Mouse (Mus musculus) left cerebral cortex, adult 18-20 months (tissue): ENCODE measurements around the gene Topbp1. TPM values are rescaled to one million over a fixed set of nuclear protein-coding genes. Genes with fewer than 3 reads are reported as not detected.
"Not testable (repeated sequence)": the region's sequence is repeated elsewhere in the genome, so short reads cannot be mapped to it uniquely, and the experiment has no call there.

Experiments
- DNase-seq, 2 experiments: peaks; one replicate each; pipeline ENCODE4 v3.0.0; 2021 to 2022; ENCODE audit warnings: low spot score in 2 of 2, mixed read lengths in 1 of 2
- total RNA-seq, 2 experiments: library from RNA; stranded (reverse); gene quantifications; 2 replicates each; pipeline ENCODE4 v1.2.3; 2021

The Topbp1 gene
- total RNA-seq, 2 experiments from 2014 or later = 17.0 to 20.7 TPM

DNA sequence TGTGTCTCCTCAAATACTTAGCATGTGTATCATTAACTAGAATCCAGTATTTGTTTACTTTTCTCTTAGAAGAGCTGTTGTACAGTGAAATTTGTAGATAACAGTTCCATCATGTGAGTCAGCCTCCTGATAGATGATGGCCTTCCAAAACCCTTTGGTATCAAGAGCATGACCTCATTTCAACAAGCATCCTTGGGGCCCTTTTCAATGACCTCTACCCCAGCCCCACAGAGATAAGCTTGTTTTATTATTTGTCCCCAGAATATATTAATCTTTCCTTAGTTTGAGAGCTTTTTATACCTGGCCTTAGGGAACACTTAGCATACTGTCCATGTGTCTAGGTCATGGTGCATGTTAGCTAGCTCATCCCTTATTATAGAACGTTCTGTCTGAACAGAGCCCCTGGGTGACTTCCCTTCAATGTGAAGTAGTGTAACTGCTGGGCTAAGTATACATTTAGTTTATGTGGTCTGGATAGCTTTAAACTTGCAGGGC is 43.0 kb downstream of the Topbp1 start:
- DNase-seq = no peak

DNA sequence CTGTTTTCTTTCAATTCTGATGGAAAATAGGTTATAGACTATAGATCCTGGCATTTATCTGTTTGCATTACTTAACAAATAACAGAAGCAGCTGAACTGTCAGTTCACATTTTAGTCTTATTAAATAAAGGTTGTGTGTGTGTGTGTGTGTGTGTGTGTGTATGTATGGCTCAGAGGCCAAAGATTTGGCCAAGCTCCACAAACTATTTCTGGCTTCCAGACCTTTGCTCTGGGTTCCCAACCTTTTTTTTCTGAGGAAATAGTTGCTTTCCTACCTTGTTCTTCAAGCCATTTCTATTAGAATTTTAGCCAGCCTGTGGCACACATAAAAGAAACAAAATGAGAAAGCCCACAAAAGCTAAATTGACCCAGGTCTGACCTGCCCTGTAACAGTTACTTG is 43.8 kb downstream of the Topbp1 start:
- DNase-seq = no peak

DNA sequence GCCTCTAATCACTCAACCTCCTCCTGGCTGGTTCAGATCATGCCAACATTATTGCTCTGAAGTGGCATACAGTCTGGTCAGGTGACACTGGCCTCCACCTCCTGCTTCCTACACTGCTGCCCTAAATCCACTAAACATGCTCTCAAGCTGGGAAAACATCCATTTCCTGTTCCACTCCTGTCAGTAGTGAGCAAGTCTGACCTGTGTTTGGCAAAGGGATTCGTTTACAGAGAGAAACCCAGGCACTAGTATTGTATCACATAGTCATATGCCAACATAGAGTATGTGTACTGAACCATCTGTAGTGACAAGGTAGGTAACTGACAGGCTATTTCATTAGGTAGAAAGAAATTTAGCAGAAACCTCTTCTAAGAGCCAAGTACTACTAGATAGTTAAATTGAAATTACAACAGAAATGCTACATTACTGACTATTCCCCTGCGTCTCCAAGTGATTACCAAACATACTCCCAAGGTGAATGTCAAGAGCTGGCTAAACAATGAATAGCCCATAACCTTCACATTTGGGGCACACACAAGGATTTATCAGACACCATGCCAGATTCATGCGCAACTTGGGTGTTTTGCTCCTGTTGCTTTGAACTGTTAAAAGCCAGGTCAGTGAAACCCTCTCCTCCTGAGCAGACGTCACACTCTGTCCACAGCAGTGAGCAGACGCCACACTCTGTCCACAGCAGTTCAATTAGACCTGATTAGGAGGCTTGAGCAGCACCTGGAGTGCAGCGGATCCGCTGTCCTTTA is 48.7 kb downstream of the Topbp1 start:
- not testable (repeated sequence) for DNase-seq

DNA sequence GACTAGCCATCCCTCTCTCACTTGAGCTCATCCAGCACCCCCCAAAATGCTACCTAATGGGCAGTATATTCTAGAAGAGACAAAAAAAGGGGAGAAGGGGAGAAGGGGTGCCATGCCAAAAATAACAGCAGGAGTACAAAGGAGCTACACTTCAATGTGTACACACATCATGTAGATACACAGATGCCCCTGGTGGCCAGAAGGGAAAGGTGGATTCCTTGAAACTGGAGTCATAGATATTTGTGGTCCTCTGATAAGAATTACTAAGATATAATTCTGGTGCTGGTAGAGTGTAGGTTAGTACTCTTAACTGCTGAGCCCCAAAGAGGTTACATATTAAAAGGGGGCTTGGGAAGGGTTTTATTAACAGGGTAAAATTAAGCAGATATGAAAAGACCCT is 52.9 kb downstream of the Topbp1 start:
- no peak for DNase-seq

DNA sequence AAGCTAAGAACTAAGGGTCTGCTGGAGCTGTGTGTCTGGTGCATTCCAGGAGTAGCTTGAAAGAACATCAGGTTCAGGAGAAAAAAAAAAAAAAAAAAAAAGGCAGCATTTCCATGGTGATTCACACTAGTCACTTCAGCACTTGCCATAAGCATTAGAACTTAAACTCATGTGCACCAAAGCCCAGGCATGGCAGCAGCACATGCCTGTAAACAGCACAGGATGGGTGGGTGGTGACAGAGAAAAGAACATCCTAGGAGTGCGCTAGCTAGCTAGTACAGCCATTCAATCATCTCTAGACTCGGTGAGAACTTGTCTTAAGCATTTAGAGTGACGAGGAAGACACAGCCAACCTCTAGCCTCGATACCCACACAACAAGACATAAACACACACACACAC is 53.5 kb downstream of the Topbp1 start:
- no peak for DNase-seq

DNA sequence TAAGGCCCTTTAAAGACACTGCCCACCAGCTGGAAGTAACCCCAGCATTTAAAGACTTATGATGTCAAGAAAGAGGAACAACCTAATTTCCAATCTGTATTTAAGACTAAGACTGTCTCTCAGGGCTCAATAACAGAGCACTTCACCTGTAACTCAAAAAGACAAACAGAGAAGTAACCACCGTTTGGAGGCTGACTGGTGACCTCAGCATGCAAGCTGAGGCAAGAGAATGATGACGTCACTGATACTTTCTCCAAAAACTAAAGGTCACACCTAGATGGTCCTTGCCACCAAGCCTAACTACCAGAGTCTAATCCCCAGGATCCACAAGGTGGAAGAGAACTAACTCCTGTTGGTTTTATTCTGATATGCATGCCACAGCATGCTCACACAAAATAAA is 55.6 kb downstream of the Topbp1 start:
- DNase-seq = no peak

DNA sequence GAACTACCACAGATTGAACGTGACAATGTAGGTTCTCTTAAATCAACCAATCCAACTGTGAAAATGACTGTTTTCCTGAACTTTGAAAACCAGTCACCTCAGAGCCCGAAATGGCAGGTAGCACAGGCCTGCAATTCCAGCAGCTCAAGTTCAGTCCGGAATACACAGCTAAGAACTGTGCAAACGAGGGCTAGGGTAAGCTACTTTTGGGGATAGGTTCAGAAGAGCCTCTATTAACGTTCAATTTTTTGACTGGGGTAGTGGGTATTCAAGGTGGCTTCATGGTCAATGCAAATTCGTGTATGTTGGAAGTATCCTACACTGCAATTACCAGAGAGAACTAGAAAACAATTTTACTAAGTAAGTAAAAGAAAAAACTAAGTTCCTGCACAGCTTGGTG is 58.1 kb downstream of the Topbp1 start:
- no peak for DNase-seq

DNA sequence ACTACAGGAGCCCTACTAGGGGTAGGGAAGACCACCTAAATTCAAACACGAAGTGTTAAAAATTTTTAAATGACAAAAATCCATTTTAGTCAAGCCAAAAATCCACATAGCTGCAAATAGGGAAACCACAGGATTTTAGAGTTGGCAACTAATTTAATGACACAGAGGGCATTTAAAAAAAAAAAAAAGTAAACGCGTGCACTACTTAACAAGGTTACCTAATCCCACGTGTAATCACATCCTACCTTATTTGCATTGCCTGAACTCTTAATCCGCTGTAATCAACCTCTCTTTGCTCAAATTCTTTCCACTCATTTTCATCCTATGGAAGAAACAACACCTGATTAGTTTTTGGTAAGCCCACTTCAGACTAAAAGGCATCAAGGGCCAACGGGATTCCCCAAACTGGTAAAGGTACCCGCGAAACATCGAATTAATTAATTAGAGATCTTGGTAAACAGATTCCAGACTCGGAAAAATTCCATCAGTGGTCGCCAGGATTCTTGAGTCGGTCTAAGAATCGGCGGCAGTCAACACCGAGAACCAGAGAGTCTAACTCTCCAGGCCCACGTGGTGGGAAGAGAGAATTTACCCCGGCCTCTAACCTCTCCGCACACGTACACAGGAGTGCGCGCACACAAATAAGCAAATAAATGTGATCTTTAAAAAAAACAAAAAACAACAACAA is 58.9 kb downstream of the Topbp1 start:
- DNase-seq = no peak

DNA sequence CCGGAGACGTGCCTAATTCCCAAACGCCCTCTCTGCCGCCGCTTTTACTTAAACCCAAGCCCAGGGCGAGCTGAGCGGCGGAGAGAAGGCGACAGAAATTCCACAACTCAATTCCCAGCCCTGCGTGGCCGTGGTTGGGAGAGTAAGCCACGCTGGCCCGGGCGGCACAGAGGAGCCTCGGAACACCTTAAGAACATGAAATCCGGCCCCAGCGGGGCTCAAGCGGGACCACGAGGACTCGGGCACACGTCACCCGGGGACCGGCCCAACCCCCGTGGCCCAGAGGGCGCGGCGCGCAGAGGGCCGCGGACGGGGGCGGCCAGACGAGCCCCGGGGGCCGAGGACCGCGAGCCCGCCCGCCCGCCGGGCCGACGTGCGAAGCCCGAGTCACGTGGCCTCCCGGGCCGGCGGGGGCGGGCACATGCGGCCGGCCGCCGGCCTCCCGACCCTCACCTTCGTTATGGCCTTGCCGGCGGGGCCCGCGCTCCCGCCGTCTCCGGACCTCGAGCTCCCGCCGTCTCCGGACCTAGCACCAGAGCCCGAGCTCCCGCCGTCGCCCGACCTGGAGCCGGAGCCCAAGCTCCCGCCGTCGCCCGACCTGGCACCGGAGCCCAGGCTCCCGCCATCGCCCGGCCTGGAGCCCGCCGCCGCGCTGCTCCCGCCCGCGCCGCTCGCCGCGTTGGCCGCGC is 59.7 kb downstream of the Topbp1 start:
- peak; percentile 39 to 51 for DNase-seq

DNA sequence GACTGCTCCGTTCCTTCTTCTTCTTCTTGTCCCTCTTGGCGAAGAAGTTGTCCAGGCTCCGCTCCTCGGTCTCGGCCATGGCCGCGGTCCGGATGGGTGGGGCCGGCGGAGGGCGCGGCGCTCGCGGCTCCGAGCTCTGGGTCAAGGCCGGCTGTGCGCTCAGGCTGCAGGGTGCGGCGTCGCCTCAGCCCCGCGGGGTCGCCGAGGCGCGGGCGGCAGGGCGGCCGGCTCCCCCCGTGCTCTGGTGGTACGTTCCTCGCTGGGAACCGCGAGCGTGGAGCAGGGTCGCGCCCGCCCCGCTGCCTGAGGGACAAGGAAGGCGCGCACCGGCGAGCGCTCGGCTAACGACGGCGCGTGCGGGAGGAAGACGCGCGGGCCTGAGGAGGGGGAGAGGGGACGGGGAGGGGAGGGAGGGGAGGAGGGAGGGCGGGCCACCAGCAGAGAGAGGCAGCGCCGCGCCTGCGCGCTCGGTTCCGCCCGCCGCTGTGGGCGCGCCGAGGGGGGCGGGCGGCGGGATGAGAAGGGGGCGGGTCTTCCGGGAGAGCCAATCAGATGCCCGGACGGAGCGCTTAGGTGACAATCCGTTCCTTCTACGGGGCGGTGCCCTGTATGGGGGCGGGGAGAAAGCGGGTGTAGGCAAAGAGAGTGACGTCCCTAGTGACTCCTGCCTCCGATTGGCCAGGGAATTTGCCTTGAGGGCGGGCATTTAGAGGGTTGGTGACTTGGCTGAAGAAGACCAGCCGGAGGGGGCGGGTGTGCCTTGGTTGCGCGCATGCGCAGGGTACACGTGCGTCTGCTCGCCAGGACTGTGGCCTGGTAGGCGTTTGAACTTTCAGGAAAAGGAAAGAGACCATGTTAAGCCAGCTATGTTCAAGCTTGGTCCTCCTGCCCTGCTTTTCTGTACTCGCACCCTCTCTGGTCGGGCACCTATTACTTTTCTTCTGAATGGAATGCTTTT is 60.6 kb downstream of the Topbp1 start, which contains the start of gene Cdv3:
TSS of gene Cdv3 (minus strand) at position 551 of the 958 bp plus-strand sequence.
- peak; percentile 98 to 99 for DNase-seq

DNA sequence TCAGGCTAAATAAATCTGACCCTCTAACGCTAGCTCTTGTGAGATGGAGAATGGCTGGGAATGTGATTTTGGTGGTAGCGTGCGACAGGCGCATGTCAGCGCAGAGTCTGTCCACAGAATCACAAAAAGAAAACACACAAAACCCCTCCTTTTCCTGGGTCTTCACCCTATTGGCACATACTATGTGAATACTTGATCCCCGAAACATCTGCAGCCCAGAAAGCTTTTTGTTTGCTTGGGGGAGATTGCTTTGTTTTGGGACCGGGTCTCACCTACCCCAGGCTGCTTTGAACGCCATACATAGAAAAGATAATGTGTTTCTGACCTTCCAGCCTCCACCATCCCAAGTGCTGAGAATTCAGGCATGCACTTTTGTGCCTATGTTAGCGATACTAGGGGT is 61.3 kb downstream of the Topbp1 start:
- no peak for DNase-seq

DNA sequence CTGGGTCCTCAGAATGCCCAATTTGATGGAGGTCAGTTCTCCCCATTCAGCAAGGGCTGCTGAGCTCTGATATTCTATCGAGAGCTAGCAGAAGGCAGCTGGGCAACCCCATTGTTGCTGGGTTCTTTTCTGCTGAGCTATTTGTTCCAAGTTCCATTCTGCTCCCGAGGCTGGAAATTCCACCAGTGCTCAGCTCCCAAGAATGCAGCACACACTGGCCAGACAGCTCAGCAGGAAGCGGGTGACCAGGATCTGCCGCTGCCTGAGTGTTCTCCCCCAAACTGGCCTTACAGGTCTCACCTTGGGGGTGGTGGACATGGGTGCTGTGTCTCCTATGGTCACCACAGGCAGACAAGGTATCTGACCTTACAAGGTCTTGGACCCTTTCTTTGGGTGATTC is 64.9 kb downstream of the Topbp1 start:
- no peak for DNase-seq

DNA sequence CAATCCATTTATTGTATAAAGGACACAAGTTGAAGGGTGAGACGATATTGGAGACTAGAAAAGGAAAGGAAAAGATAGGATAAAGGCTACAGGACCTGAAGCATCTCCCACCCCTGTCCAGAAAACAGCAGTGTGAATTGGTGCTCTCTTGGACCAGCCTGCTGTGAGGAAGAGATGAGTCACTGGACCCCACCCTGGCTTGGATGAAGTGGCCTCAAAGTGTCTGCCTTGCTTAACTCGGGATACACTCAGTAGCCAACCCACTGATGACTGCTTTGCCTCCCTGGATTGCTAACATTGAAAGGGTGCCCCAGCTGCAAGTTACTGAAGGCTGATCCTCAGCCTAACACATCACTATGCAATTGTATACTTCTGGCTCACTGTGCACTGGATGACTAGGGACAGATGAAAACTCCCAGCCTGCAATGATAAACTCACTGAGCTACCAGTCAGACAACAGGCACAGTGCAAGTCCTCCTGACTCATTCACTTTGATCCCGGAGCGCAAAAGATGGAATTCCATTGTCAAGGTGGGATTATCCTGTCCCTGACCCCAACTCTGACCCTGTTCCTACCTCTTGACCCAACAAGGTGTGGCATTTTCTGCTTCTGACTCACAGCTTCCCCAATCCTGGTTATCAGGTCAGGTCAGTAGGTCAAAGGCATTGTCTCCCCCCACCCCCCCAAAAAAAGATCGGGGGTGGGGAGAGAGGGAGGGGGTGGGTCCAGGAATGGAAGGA is 67.4 kb downstream of the Topbp1 start:
- DNase-seq = no peak

DNA sequence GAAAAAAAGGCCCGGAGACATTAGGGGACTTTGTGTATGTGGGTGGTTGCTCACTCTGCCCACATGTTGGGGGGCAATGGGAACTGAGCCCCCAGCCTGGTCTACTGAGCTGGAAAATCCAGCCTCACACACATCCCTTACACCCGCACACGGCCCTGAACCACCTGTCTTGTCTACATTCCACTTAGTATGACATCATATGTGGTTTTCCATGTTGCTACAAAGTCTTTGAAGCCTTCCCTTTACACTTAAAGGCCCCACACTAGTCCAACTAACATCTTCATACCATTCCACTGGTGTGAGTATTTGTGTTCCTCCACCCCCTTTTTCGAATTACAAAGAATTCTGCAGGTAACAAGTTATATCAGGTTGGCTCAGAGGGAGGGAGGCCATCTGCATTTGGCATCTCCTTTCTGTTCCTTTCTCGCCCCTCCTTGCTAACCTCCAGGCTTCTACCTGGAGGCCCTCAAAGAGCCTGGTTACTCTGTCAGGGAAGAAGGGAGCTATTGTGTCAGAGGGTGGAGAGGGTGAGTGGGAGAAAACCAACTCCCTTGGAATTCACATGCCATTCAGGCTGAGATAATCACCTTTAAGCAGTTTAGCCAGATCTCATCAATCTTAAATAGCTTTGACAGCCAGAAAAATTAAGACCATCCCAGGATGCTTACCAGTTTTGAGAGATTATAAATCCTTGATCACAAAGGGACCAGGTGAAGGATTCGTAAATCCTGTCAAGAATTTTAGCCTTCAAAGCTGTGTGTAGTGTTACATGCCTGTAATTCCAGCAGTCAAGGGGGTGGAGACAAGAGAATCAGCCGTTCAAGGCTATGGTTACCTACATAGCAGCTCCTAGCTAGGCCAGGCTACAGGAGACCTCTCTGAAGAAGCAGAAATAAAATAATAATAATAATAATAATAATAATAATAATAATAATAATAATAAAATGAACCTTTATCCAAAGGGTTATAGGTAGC is 71.6 kb downstream of the Topbp1 start:
- DNase-seq = no peak

DNA sequence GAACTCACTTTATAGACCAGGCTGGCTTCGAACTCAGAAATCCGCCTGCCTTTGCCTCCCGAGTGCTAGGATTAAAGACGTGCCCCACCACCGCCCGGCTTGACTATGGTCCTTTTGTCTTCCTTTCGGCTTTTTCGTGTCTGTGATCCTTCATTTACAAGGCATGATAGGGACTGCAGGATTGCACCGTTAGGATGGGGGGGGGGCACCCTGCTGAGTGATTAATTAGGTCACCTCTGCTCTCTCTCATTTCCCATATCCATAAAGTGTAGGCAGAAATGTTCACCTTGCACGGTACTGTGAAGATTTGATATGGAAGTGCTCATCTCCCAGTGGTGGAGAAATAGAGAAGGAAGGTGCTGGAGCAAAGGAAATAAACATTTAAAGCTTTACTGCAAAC is 73.7 kb downstream of the Topbp1 start:
- DNase-seq = no peak

DNA sequence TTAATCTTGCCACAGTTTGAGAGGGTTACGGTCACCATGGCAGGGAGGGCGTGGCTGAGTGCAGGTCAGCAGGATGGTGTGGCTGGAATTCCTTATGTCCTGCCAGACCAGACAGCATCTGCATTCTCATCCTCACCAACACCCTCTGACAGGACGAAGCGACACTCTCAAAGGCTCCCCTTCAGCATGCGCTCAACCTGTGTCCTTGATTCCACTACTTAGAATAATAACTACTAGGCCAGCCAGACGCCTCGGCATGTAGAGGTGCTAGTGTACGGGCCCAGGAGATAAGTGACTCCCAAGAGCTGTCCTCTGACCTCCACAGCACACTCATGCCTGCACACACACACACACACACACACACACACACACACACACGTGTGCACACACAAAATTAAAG is 74.2 kb downstream of the Topbp1 start:
- DNase-seq = no peak

DNA sequence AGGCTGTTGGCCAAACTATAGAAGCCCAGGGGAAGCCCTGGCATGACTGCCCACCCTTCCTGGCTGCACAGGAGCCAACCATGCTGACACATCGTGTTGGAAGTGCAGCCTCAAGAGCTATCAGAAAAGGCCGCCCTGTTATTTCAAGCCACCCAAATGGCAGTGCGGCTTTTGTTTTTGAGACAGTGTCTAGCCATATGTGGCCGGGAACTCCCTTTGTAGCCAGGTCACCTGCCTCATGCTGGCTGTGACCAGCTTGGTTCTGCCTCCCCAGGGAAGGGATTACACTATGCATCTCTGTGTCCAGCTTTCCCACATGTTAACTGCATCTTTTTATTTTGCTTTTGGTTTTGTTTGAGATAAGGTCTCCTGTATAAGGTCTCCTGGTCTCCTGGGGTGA is 75.6 kb downstream of the Topbp1 start:
- no peak for DNase-seq

DNA sequence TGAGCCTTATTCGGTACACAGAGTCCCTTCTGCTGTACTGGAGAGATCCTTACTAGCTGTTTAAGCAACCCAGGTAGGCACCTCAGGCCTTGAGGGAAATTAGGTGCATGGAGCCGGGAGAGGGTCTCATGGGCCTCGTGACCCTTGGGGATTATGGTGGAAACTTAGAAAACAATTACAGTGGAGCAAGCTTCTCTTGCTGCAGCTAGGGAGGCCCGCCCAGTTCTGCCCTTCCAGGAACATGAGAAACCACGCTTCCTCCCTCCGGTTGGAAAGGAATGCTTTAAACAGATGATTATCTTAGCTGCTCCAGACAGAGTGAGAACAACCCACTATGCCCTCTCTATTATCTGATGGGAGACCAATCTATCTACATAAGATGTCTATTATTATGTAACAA is 78.0 kb downstream of the Topbp1 start:
- no peak for DNase-seq

DNA sequence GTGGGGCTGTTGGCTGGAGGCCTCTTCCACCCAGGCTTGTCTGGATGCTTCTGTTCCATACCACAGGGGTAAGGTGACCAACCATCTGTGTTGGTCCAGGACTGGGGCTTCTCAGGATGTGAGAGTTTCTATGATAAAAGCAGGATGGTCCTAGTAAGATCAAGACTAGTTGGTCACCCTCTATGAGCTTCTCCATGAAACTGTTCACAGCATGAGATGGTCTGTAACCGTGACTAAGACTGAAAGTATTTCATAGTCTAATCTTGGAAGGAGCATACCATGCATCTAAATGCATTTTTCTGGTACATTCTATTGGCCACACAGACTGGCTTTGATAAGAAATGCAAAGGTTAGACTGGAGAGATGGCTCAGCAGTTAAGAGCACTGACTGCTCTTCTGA is 78.6 kb downstream of the Topbp1 start:
- DNase-seq = no peak
